8 mouse cellular contexts compared by ENCODE assay signal in genomic region chr2:26380131-26380771, GRCm38 (mm10). TPM values are rescaled to one million over a fixed set of nuclear protein-coding genes. Genes with fewer than 3 reads are reported as not detected.
A peak's percentile ranks its signal among the peaks of the same experiment; 100 is the strongest.
DNase-seq lines count a peak whose midpoint lies in the region; ATAC-seq and TF ChIP-seq lines count a peak whose summit lies in the region.

Gene Snapc4 (minus strand): TSS chr2:26380653.

- CTCF ChIA-PET in Patski (lab: Charles Lee): interaction anchor here (1.4 kb wide), 1 partner anchor 8 kb away, joined by 3 read pairs; no protein-coding TSS in a partner anchor

- H3K27ac ChIP-seq in hindbrain, embryonic 12.5 days: peak within 1 kb of the TSS; percentile 66; the same call in 1 of the 2 replicates

- peak within 1 kb of the TSS; percentile 83 for H3K9ac ChIP-seq in hindbrain, embryonic 12.5 days

- in situ Hi-C loops in Patski (cut with MboI; ENCODE audit: low pct_unique_long_range_greater_than_20kb): no loop called here

- no peak for TF ChIP-seq CTCF in Patski (IDR thresholded peaks at IDR 0.05)

- H3K4me1 ChIP-seq in hindbrain, embryonic 12.5 days: peaks cover 14% of the 10 kb centered on the region

- peak; percentile 71 for ATAC-seq in Patski
- peak; percentile 94 for ATAC-seq in hindbrain, embryonic 12.5 days (ENCODE audit: low FRiP score)

- peak within 1 kb of the TSS; percentile 98 for H3K4me2 ChIP-seq in hindbrain, embryonic 12.5 days (replicated peaks)

- DNase-seq in Patski (ENCODE audit: low read depth, low spot score): peak; percentile 13
- DNase-seq in cerebellum, adult 9-11 months: peak; percentile 82
- peak; percentile 76 to 81 for DNase-seq in frontal cortex, postnatal 10 days (ENCODE audit: low spot score in 2 of 2)
- peak; percentile 80 to 83 for DNase-seq in layer of hippocampus, postnatal 36 days
- DNase-seq in lung, postnatal 36 days: peak; percentile 91
- peak; percentile 75 for DNase-seq in retina, postnatal 7 days (ENCODE audit: low read depth, low spot score)
- peak; percentile 86 for DNase-seq in urinary bladder, postnatal 14 days (ENCODE audit: low spot score)

- H3K36me3 ChIP-seq in hindbrain, embryonic 12.5 days: peaks cover 62% of the 10 kb centered on the region

- POLR2A ChIA-PET in Patski (lab: Charles Lee): interaction anchor here (0.8 to 1.4 kb wide), 3 partner anchors 8 to 29 kb away, joined by 3 to 4 read pairs (median 3); no protein-coding TSS in a partner anchor

- H3K9me3 ChIP-seq in hindbrain, embryonic 12.5 days (replicated peaks): no peaks in the 10 kb centered on the region

- under 1% methylated on average over 38 of the region's 38 CpGs for WGBS in hindbrain, embryonic 12.5 days

- H3K4me3 ChIP-seq in hindbrain, embryonic 12.5 days: peak within 1 kb of the TSS; percentile 84

- no peaks in the 10 kb centered on the region for H3K27me3 ChIP-seq in Patski
- no peaks in the 10 kb centered on the region for H3K27me3 ChIP-seq in hindbrain, embryonic 12.5 days

RNA-seq across cellular contexts. Expression of gene Snapc4, which starts in this region (rescaled TPM):
- polyA plus RNA-seq in Patski (2021): 32.7 TPM
- 36.2 and 37.3 TPM in 2 replicates for polyA plus RNA-seq in hindbrain, embryonic 12.5 days (2016; fragmentation: Nextera tagmentation; extraction: Ambion mirVana)
- 10 to 100 TPM; 65.3 to 72.3 TPM for total RNA-seq in layer of hippocampus, postnatal 36 days (2021)

Comparison
In these comparisons a context has a peak if more than half of its experiments do, and no peak if none do; other contexts are left out.
1. Peak in every context shown above with its lines: DNase-seq, ATAC-seq, H3K4me3 ChIP-seq and H3K27ac ChIP-seq.
2. DNase-seq: peak in every context shown above with its lines; median percentile 91 in lung, postnatal 36 days; 86 in urinary bladder, postnatal 14 days; 82 in cerebellum, adult 9-11 months; 82 in layer of hippocampus, postnatal 36 days; 78 in frontal cortex, postnatal 10 days; 75 in retina, postnatal 7 days; 13 in Patski.